Mouse (Mus musculus): ENCODE measurements around the gene Ercc5. TPM values are rescaled to one million over a fixed set of nuclear protein-coding genes. Genes with fewer than 3 reads are reported as not detected.

Gene Ercc5
- polyA plus RNA-seq, 1 experiment: 8.8 TPM

DNA sequence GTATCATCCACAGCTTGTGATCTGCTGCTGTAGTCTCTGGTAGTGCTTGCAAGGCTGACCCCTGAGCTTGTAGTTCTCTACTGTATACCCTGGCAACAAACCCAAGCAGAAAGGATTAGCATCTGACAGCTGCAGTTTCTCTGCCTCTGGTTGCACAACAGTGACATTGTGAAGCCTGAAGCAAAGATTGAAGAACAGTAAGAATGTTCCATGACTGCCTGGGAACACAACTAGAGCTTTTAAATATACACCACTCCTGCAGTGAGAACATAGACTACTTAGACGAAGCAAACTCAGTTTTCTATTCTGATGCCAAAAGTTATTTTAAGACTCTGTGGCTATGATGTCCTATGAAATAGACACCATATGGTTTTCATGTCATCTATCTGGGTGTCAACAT lies 71.3 kb downstream of the Ercc5 start, which contains the start of gene Mettl21e:
Gene Mettl21e, minus strand, starts transcription at position 86 of the 400 bp plus-strand sequence.
- Histone ChIP-seq H3K4me1 (ENCODE audit: control insufficient read depth, insufficient read depth, insufficient read length, low read length) (no peaks in the 10 kb centered on the region), H3K4me3 (ENCODE audit: insufficient read depth, low read depth, low read length) (no peak within 1 kb of the TSS), H3K27ac (replicated peaks; ENCODE audit: low read depth, low read length) (no peak within 1 kb of the TSS)

GRCm38 (mm10) chr1:44229044-44229443 lies 81.5 kb downstream of the Ercc5 start:
- Histone ChIP-seq H3K4me3 (ENCODE audit: insufficient read depth, low read depth, low read length) (no peak overlapping the region), H3K27ac (replicated peaks; ENCODE audit: low read depth, low read length) (no peak overlapping the region), H3K4me1 (ENCODE audit: control insufficient read depth, insufficient read depth, insufficient read length, low read length) (no peaks in the 10 kb centered on the region)

Other genes starting within 250 kb of the Ercc5 start
- 18.7 and 28.0 TPM in 2 replicates for gene Tpp2, start 214.1 kb upstream of the Ercc5 start, polyA plus RNA-seq (2012; ENCODE audit: insufficient read depth, insufficient read length, missing spikeins)
- 1.3 and 2.1 TPM in 2 replicates for gene Mettl21c, start 127.7 kb upstream of the Ercc5 start, polyA plus RNA-seq (2012; ENCODE audit: insufficient read depth, insufficient read length, missing spikeins)
- gene Gm8251, start 85.8 kb upstream of the Ercc5 start, polyA plus RNA-seq (2012; ENCODE audit: insufficient read depth, insufficient read length, missing spikeins): not detected in 2 replicates
- gene Tex30, start 45.3 kb upstream of the Ercc5 start, polyA plus RNA-seq (2012; ENCODE audit: insufficient read depth, insufficient read length, missing spikeins): 4.4 and 8.5 TPM in 2 replicates
- gene Kdelc1, start 28.9 kb upstream of the Ercc5 start, polyA plus RNA-seq (2012; ENCODE audit: insufficient read depth, insufficient read length, missing spikeins): 2.8 and 4.5 TPM in 2 replicates
- gene Bivm, start 28.8 kb upstream of the Ercc5 start, polyA plus RNA-seq (2012; ENCODE audit: insufficient read depth, insufficient read length, missing spikeins): 10.3 and 21.6 TPM in 2 replicates
- gene Mettl21e, start 71.2 kb downstream of the Ercc5 start, polyA plus RNA-seq (2012; ENCODE audit: insufficient read depth, insufficient read length, missing spikeins): not detected in 2 replicates